Mouse (Mus musculus) kidney, embryonic 16.5 days (tissue): Measurements from ENCODE around the gene Lyrm4. TPM values are rescaled to one million over a fixed set of nuclear protein-coding genes. Genes with fewer than 3 reads are reported as not detected.

ENCODE experiments used
- ATAC-seq: fragments of 200-750 bp; cut with Nextera tagmentation; 2 replicates; pipeline ENCODE4 v1.8.0; 2017; ENCODE audit warnings: moderate TSS enrichment; ENCODE audit not compliant: low FRiP score, low TSS enrichment
- H3K27ac ChIP-seq: fragments of 300-500 bp; sonication (generic); 2 replicates; pipeline ENCODE4 v1.5.1; 2014; ENCODE audit warnings: low read length
- H3K27me3 ChIP-seq: fragments of 300-500 bp; sonication (generic); 2 replicates; pipeline ENCODE4 v1.6.1; 2014; ENCODE audit warnings: low read length, control low read depth, mixed read lengths; ENCODE audit not compliant: insufficient read depth
- H3K36me3 ChIP-seq: fragments of 300-500 bp; sonication (generic); 2 replicates; pipeline ENCODE4 v1.6.1; 2014; ENCODE audit warnings: low read length, control low read depth, mixed read lengths; ENCODE audit not compliant: insufficient read depth
- H3K4me1 ChIP-seq: fragments of 300-500 bp; sonication (generic); 2 replicates; pipeline ENCODE4 v1.6.1; 2014; ENCODE audit warnings: low read length, control low read depth, mixed read lengths; ENCODE audit not compliant: insufficient read depth
- H3K4me2 ChIP-seq: fragments of 300-500 bp; sonication (generic); replicated peaks from 2 replicates; pipeline ENCODE4 v1.6.1; 2014; ENCODE audit warnings: low read depth, low read length
- H3K4me3 ChIP-seq: fragments of 300-500 bp; sonication (generic); 2 replicates; pipeline ENCODE4 v1.5.1; 2014; ENCODE audit warnings: mild to moderate bottlenecking, low read length
- H3K9ac ChIP-seq: fragments of 300-500 bp; sonication (generic); replicated peaks from 2 replicates; pipeline ENCODE4 v1.6.1; 2014; ENCODE audit warnings: low read length
- H3K9me3 ChIP-seq: fragments of 300-500 bp; sonication (generic); 2 replicates; pipeline ENCODE4 v1.6.1; 2016; ENCODE audit warnings: low read length, control low read depth
- WGBS: fragments of 180-500 bp; shearing (Covaris S2); extraction: QIAGEN DNeasy Blood & Tissue Kit; methylation state at CpG from one replicate; pipeline ENCODE4 v1.1.7; 2014; 5-methylcytosine and 5-hydroxymethylcytosine counted together
- polyA plus RNA-seq: library from polyadenylated mRNA; unstranded; fragments of >200 nt; fragmentation: Nextera tagmentation; extraction: Ambion mirVana; gene quantifications from 2 replicates; pipeline ENCODE4 v1.2.1, GENCODE M21; 2015

Gene Lyrm4
- polyA plus RNA-seq, 1 experiment from 2014 or later: 26.2 TPM

- Histone ChIP-seq H3K27me3 (no peaks in the 10 kb centered on the region), H3K36me3 (no peaks in the 10 kb centered on the region), H3K9me3 (no peaks in the 10 kb centered on the region)
Observed at GRCm38 (mm10) chr13:35949814-35950455, 167.4 kb downstream of the Lyrm4 start.

DNA sequence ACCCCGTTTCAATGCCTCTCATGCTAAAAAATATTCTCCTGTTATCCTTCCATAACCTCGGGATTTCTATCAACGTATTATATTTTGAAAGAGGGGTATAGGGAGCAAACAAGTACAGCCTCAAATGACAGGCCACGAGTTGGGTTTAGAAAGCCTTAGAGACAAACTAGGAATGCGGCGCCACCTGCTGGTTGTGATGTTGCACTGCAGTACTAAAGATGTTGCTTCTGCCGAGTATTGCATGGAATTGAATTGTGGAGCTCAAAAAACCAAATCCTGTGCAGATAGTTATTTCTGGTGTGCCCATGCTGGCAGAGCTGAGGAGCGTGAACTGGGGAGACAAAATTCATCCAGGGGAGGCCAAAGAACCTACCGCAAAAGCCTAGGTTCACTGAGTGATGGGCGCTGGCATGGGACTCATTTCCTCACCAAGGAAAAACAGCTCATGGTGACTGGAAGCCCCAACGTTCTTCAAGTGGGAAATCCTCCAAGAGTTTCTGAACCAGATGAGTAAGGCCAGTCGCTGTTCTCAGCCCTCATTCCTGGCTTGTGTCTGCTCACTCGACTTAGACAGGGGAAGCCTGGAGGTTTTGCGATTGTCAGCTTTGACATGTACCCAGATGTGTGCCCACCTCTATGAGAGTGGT, 169.8 kb downstream of the Lyrm4 start:
- no peak overlapping the region for H3K9ac ChIP-seq
- no peaks in the 10 kb centered on the region for H3K9me3 ChIP-seq
- ATAC-seq: no peak
- WGBS: 21% methylated on average over 14 of the region's 14 CpGs
- no peaks in the 10 kb centered on the region for H3K27me3 ChIP-seq
- peaks cover 10% of the 10 kb centered on the region; the same call in 1 of the 2 replicates for H3K4me1 ChIP-seq
- no peak overlapping the region for H3K4me2 ChIP-seq
- H3K4me3 ChIP-seq: no peak overlapping the region
- H3K36me3 ChIP-seq: no peaks in the 10 kb centered on the region
- no peak overlapping the region for H3K27ac ChIP-seq

More at GRCm38 (mm10) chr13:35949814-35950455, 167.4 kb downstream of the Lyrm4 start:
- 60% methylated on average over 17 of the region's 17 CpGs for WGBS
- H3K4me3 ChIP-seq: no peak overlapping the region
- H3K9ac ChIP-seq: no peak overlapping the region
- H3K4me2 ChIP-seq: no peak overlapping the region
- peaks cover 10% of the 10 kb centered on the region; the same call in 1 of the 2 replicates for H3K4me1 ChIP-seq
- ATAC-seq: peak; percentile 27; the same call in 1 of the 2 replicates
- no peak overlapping the region for H3K27ac ChIP-seq

DNA sequence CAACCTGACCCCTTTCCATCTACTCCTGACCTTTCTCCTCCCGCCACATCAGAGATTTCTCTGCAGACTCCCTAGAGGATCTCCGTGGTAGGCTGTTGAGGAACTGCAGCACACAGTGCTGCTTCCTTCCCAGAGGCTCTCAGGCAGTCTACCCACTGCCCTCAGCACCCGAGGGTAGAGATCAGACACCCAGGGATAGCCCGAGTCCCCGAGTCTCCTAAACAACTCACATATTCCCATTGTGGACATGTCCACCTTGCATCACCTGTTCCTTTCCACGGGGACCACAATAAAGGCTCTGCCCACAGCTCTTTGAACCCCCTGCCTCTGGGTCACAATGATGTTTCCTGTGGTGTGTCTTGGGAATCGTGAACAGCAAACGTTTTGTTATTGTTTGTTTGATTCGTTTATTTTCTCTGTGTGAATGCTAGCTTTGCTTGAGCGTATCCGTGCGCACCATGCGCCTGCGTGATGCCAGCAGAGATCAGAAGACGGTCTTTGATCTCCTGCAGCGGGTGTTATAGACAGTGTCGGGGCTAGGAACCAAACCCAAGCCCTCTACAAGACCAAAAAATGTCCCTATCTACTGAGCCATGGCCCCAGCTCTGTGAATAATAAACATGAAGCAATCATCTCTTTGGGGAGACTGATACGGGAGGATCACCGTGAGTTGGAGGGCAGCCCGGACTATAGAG, 170.5 kb downstream of the Lyrm4 start:
- WGBS: 75% methylated on average over 20 of the region's 20 CpGs
- H3K4me3 ChIP-seq: no peak overlapping the region
- no peaks in the 10 kb centered on the region for H3K27me3 ChIP-seq
- no peak for ATAC-seq
- peaks cover 10% of the 10 kb centered on the region; the same call in 1 of the 2 replicates for H3K4me1 ChIP-seq
- no peak overlapping the region for H3K4me2 ChIP-seq
- H3K27ac ChIP-seq: no peak overlapping the region
- H3K36me3 ChIP-seq: no peaks in the 10 kb centered on the region
- no peaks in the 10 kb centered on the region for H3K9me3 ChIP-seq
- no peak overlapping the region for H3K9ac ChIP-seq

DNA sequence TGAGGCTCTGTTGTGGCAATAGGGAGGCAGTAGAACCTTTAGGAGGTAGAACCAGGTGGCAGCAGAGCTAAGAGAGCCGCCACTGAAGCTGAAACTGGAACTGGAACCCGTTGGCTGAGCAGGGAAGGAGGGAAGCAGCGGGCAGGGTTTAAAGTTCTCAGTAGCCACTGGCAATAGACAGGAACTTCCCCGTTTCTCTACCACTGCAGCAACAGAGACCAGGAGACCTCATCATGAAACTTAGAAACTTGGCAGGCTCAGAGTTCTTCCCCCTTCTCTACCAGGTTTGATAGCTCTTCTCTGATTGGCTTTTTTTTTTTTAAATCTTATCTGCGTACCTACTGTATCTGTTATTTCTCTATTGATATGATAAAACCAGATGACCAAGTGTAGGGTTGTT, 176.4 kb downstream of the Lyrm4 start:
- Histone ChIP-seq H3K9me3 (no peaks in the 10 kb centered on the region), H3K9ac (no peak overlapping the region), H3K27ac (no peak overlapping the region), H3K4me1 (no peaks in the 10 kb centered on the region), H3K4me3 (no peak overlapping the region), H3K36me3 (no peaks in the 10 kb centered on the region), H3K4me2 (no peak overlapping the region), H3K27me3 (no peaks in the 10 kb centered on the region)
- ATAC-seq: no peak
- 77% methylated on average over 5 of the region's 5 CpGs for WGBS

- WGBS: 61% methylated on average over 18 of the region's 18 CpGs
- Histone ChIP-seq H3K27me3 (no peaks in the 10 kb centered on the region), H3K36me3 (no peaks in the 10 kb centered on the region), H3K4me2 (no peak overlapping the region), H3K9ac (no peak overlapping the region), H3K4me3 (no peak overlapping the region), H3K4me1 (no peaks in the 10 kb centered on the region), H3K9me3 (peaks cover 1% of the 10 kb centered on the region), H3K27ac (no peak overlapping the region)
- ATAC-seq: no peak
Observed at GRCm38 (mm10) chr13:35939871-35940665, 177.3 kb downstream of the Lyrm4 start.

GRCm38 (mm10) chr13:35937991-35938390, 179.3 kb downstream of the Lyrm4 start:
- no peak for ATAC-seq
- Histone ChIP-seq H3K4me3 (no peak overlapping the region), H3K9me3 (peaks cover 5% of the 10 kb centered on the region), H3K4me1 (no peaks in the 10 kb centered on the region), H3K27ac (no peak overlapping the region), H3K27me3 (no peaks in the 10 kb centered on the region), H3K36me3 (no peaks in the 10 kb centered on the region), H3K9ac (no peak overlapping the region), H3K4me2 (no peak overlapping the region)
- WGBS: 83% methylated on average over 2 of the region's 2 CpGs

Other genes starting within 250 kb of the Lyrm4 start
- 14.3 and 16.1 TPM in 2 replicates for gene Rpp40, start 211.2 kb downstream of the Lyrm4 start, polyA plus RNA-seq
- 0.90 and 1.2 TPM in 2 replicates for gene Ppp1r3g, start 158.7 kb downstream of the Lyrm4 start, polyA plus RNA-seq
- gene Fars2, start 114 bp downstream of the Lyrm4 start, polyA plus RNA-seq: 47.1 and 48.6 TPM in 2 replicates